Mouse (Mus musculus): Measurements from ENCODE around the gene Adk.

DNA sequence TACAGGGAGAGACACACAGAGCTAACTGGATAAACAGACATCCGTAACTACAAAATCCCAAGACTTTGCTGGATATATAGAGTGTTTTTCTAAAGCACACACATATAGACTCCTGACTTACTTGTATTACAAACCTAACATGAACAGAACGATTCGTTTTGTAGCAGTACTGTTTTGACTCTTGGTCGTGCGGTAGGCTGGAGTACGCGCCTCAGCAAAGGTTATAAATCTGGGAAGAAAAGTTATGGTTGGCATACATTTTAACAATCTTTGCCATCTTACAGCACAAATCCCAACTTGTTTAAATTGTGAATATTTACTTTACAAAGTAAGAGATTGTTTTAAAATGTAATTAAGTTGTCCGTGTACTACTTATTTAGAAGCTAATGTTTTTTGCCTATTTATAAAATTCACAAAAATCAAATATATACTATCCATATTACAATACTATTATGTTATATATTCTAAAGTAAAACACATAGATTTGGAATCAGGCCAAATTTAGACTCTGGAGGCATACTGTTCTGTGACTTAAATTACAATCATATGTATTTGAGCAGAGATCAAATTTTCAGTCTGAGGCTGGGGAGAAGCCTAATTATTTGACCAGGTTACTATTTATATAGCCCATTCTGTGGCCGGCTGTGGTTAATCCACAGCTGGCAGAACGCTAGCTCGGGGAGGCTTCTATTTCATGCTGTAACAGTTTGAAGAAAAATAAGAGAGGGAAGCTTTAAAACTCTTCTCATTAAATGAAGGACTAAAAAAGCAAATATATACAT, 261.4 kb downstream of the Adk start:
- no peak for TF ChIP-seq CTCF (IDR thresholded peaks at IDR 0.05; ENCODE audit: low read depth)
- TF ChIP-seq EP300 (IDR thresholded peaks at IDR 0.05; ENCODE audit: low read depth), result no peak

Data from liver, embryonic 14.5 days (tissue).